Mouse (Mus musculus) layer of hippocampus, adult 9-11 months (tissue): ENCODE measurements at regions not wholly inside any gene's neighbourhood (a gene's known extent, or its start where the extent isn't known, plus 50 kb on each side); places are given as distances from the start of the nearest gene placed in this dataset.
A peak's percentile ranks its signal among the peaks of the same experiment; 100 is the strongest.

ENCODE experiments used
- DNase-seq: peaks from one replicate; pipeline ENCODE4 v3.0.0; 2022

- DNase-seq = no peak
These were observed 137.4 kb downstream of the Kitl start for GRCm38 (mm10) chr10:100152821-100153220.

GRCm38 (mm10) chr10:100153311-100153710 is 137.9 kb downstream of the Kitl start:
- DNase-seq = no peak

- no peak for DNase-seq
These were observed 140.1 kb downstream of the Kitl start for GRCm38 (mm10) chr10:100155566-100155965.

- peak; percentile 30 for DNase-seq
These were observed 144.6 kb downstream of the Kitl start for GRCm38 (mm10) chr10:100159843-100160531.

GRCm38 (mm10) chr10:100160532-100160852 is 145.1 kb downstream of the Kitl start:
- DNase-seq = no peak

GRCm38 (mm10) chr10:100161117-100161516 is 145.7 kb downstream of the Kitl start:
- no peak for DNase-seq

GRCm38 (mm10) chr10:100164526-100164925 is 149.1 kb downstream of the Kitl start:
- DNase-seq = no peak

- no peak for DNase-seq
These were observed 155.4 kb downstream of the Kitl start for GRCm38 (mm10) chr10:100170836-100171235.

GRCm38 (mm10) chr10:100197673-100198072 is 137.8 kb upstream of the Gm4301 start:
- no peak for DNase-seq

GRCm38 (mm10) chr10:100199090-100199690 is 136.3 kb upstream of the Gm4301 start:
- DNase-seq = no peak

GRCm38 (mm10) chr10:100200431-100200830 is 135.0 kb upstream of the Gm4301 start:
- no peak for DNase-seq

- DNase-seq = no peak
These were observed 128.6 kb upstream of the Gm4301 start for GRCm38 (mm10) chr10:100206617-100207530.

- no peak for DNase-seq
These were observed 124.8 kb upstream of the Gm4301 start for GRCm38 (mm10) chr10:100210684-100211083.

- DNase-seq = no peak
These were observed 110.9 kb upstream of the Gm4301 start for GRCm38 (mm10) chr10:100224459-100225097.

GRCm38 (mm10) chr10:100259235-100259900 is 76.1 kb upstream of the Gm4301 start:
- no peak for DNase-seq

- no peak for DNase-seq
These were observed 72.0 kb upstream of the Gm4301 start for GRCm38 (mm10) chr10:100263447-100263846.

GRCm38 (mm10) chr10:100264066-100264465 is 71.4 kb upstream of the Gm4301 start:
- no peak for DNase-seq

GRCm38 (mm10) chr10:100282471-100282870 is 53.0 kb upstream of the Gm4301 start:
- no peak for DNase-seq
